Mouse (Mus musculus) C2C12 (cell line): ENCODE results near the gene Supt3. TPM values are rescaled to one million over a fixed set of nuclear protein-coding genes. Genes with fewer than 3 reads are reported as not detected.

Source experiments
- H3K27me3 ChIP-seq: one replicate; pipeline ENCODE4 v1.6.1; 2011; ENCODE audit not compliant: control insufficient read depth, insufficient read depth, insufficient read length
- H3K36me3 ChIP-seq: one replicate; pipeline ENCODE4 v1.6.1; 2011; ENCODE audit not compliant: control insufficient read depth, insufficient read depth
- H3K4me3 ChIP-seq: one replicate; pipeline ENCODE4 v1.5.1; 2011; ENCODE audit warnings: mild to moderate bottlenecking, control low read depth; ENCODE audit not compliant: poor library complexity, insufficient read depth, severe bottlenecking
- H3K79me2 ChIP-seq: one replicate; pipeline ENCODE4 v1.6.1; 2011; ENCODE audit not compliant: control insufficient read depth, insufficient read depth
- H3K79me3 ChIP-seq: one replicate; pipeline ENCODE4 v1.6.1; 2011; ENCODE audit warnings: low read depth, control low read depth
- H3ac ChIP-seq: one replicate; pipeline ENCODE3; 2011; ENCODE audit warnings: low read depth; ENCODE audit not compliant: control insufficient read depth, insufficient read length
- CEBPB ChIP-seq: IDR thresholded peaks from one replicate; pipeline ENCODE4 v1.6.1; 2011; ENCODE audit warnings: low read depth, mild to moderate bottlenecking, control low read depth, moderate library complexity
- CTCF ChIP-seq: IDR thresholded peaks from one replicate; pipeline ENCODE4 v1.5.1; 2011; ENCODE audit not compliant: control insufficient read depth, insufficient read depth, insufficient read length
- FOSL1 ChIP-seq: IDR thresholded peaks from one replicate; pipeline ENCODE4 v1.8.0; 2011; ENCODE audit warnings: mild to moderate bottlenecking, low read length; ENCODE audit not compliant: poor library complexity, insufficient read depth, severe bottlenecking
- MAX ChIP-seq: IDR thresholded peaks from one replicate; pipeline ENCODE4 v1.6.1; 2011; ENCODE audit warnings: mild to moderate bottlenecking, control low read depth
- MYOD1 ChIP-seq: IDR thresholded peaks from one replicate; pipeline ENCODE4 v1.6.1; 2011; ENCODE audit warnings: low read depth; ENCODE audit not compliant: control insufficient read depth, insufficient read length
- MYOG ChIP-seq: IDR thresholded peaks from one replicate; pipeline ENCODE4 v1.6.1; 2011; ENCODE audit not compliant: control insufficient read depth, insufficient read length; ENCODE audit errors: extremely low read depth
- USF1 ChIP-seq: IDR thresholded peaks from one replicate; pipeline ENCODE4 v1.6.1; 2011; ENCODE audit warnings: low read depth, mild to moderate bottlenecking, control low read depth, moderate library complexity
- polyA plus RNA-seq: library from polyadenylated mRNA; unstranded; fragments of >200 nt; fragmentation: generic; extraction: Trizol; gene quantifications from one replicate; pipeline ENCODE4 v1.2.1, GENCODE M21; 2012; ENCODE audit warnings: missing spikeins

Gene Supt3
- polyA plus RNA-seq, 1 experiment, result 18.1 TPM

GRCm38 (mm10) chr17:44987964-44988363 lies 211.0 kb downstream of the Supt3 start:
- Histone ChIP-seq H3K79me2 (no peaks in the 10 kb centered on the region), H3ac (no peak overlapping the region), H3K36me3 (no peaks in the 10 kb centered on the region), H3K4me3 (no peak overlapping the region), H3K79me3 (no peaks in the 10 kb centered on the region), H3K27me3 (no peaks in the 10 kb centered on the region)
- TF ChIP-seq CEBPB (no peak), CTCF (no peak), MYOD1 (no peak), FOSL1 (no peak), USF1 (no peak), MAX (no peak), MYOG (no peak)

GRCm38 (mm10) chr17:45003311-45003710 lies 226.4 kb downstream of the Supt3 start:
- Histone ChIP-seq H3K27me3 (no peaks in the 10 kb centered on the region), H3K79me3 (no peaks in the 10 kb centered on the region), H3K4me3 (no peak overlapping the region), H3K79me2 (no peaks in the 10 kb centered on the region), H3K36me3 (peaks cover 8% of the 10 kb centered on the region), H3ac (no peak overlapping the region)
- TF ChIP-seq CEBPB (no peak), CTCF (no peak), USF1 (no peak), MYOD1 (no peak), MAX (no peak), FOSL1 (no peak), MYOG (no peak)

- Histone ChIP-seq H3K79me2 (no peaks in the 10 kb centered on the region), H3ac (no peak overlapping the region), H3K36me3 (peaks cover 8% of the 10 kb centered on the region), H3K27me3 (no peaks in the 10 kb centered on the region), H3K4me3 (no peak overlapping the region), H3K79me3 (no peaks in the 10 kb centered on the region)
- TF ChIP-seq MAX, result no peak
- no peak for TF ChIP-seq USF1
- TF ChIP-seq MYOG, result no peak
- TF ChIP-seq MYOD1, result no peak
- TF ChIP-seq CEBPB, result no peak
- TF ChIP-seq CTCF, result no peak
Observed at GRCm38 (mm10) chr17:45004477-45005170, 227.7 kb downstream of the Supt3 start.

- Histone ChIP-seq H3ac (no peak overlapping the region), H3K79me2 (no peaks in the 10 kb centered on the region), H3K36me3 (peaks cover 8% of the 10 kb centered on the region), H3K27me3 (no peaks in the 10 kb centered on the region), H3K4me3 (no peak overlapping the region), H3K79me3 (no peaks in the 10 kb centered on the region)
- TF ChIP-seq FOSL1, result no peak
- TF ChIP-seq CEBPB, result no peak
- TF ChIP-seq MYOG, result no peak
- TF ChIP-seq CTCF, result no peak
Observed at GRCm38 (mm10) chr17:45007461-45007860, 230.5 kb downstream of the Supt3 start.

- H3ac ChIP-seq, result no peak overlapping the region
- TF ChIP-seq USF1 (no peak), MAX (no peak), CEBPB (no peak), CTCF (no peak), MYOG (no peak), MYOD1 (no peak), FOSL1 (no peak)
- H3K27me3 ChIP-seq, result no peaks in the 10 kb centered on the region
- no peaks in the 10 kb centered on the region for H3K79me2 ChIP-seq
- H3K79me3 ChIP-seq, result no peaks in the 10 kb centered on the region
- no peak overlapping the region for H3K4me3 ChIP-seq
- H3K36me3 ChIP-seq, result peaks cover 3% of the 10 kb centered on the region
Observed at GRCm38 (mm10) chr17:45008663-45009062, 231.7 kb downstream of the Supt3 start.

- H3K79me3 ChIP-seq, result no peaks in the 10 kb centered on the region
- TF ChIP-seq MAX, result no peak
- TF ChIP-seq MYOD1, result no peak
- no peak for TF ChIP-seq MYOG
- TF ChIP-seq FOSL1, result no peak
- no peak for TF ChIP-seq CEBPB
- TF ChIP-seq USF1, result no peak
- no peak for TF ChIP-seq CTCF
- no peaks in the 10 kb centered on the region for H3K79me2 ChIP-seq
- no peaks in the 10 kb centered on the region for H3K27me3 ChIP-seq
- H3ac ChIP-seq, result no peak overlapping the region
- no peaks in the 10 kb centered on the region for H3K36me3 ChIP-seq
- no peak overlapping the region for H3K4me3 ChIP-seq
Observed at GRCm38 (mm10) chr17:45010409-45010808, 233.5 kb downstream of the Supt3 start.
